Mouse (Mus musculus) C2C12 (cell line): Measurements from ENCODE around the gene Anxa8.

Experiments used
- CEBPB ChIP-seq: IDR thresholded peaks from one replicate; pipeline ENCODE4 v1.6.1; 2011; ENCODE audit warnings: low read depth, mild to moderate bottlenecking, control low read depth, moderate library complexity
- CTCF ChIP-seq: IDR thresholded peaks from one replicate; pipeline ENCODE4 v1.5.1; 2011; ENCODE audit not compliant: control insufficient read depth, insufficient read depth, insufficient read length
- FOSL1 ChIP-seq: IDR thresholded peaks from one replicate; pipeline ENCODE4 v1.8.0; 2011; ENCODE audit warnings: mild to moderate bottlenecking, low read length; ENCODE audit not compliant: poor library complexity, insufficient read depth, severe bottlenecking
- MAX ChIP-seq: IDR thresholded peaks from one replicate; pipeline ENCODE4 v1.6.1; 2011; ENCODE audit warnings: mild to moderate bottlenecking, control low read depth
- MYOG ChIP-seq: IDR thresholded peaks from one replicate; pipeline ENCODE4 v1.6.1; 2011; ENCODE audit not compliant: control insufficient read depth, insufficient read length; ENCODE audit errors: extremely low read depth
- USF1 ChIP-seq: IDR thresholded peaks from one replicate; pipeline ENCODE4 v1.6.1; 2011; ENCODE audit warnings: low read depth, mild to moderate bottlenecking, control low read depth, moderate library complexity

DNA sequence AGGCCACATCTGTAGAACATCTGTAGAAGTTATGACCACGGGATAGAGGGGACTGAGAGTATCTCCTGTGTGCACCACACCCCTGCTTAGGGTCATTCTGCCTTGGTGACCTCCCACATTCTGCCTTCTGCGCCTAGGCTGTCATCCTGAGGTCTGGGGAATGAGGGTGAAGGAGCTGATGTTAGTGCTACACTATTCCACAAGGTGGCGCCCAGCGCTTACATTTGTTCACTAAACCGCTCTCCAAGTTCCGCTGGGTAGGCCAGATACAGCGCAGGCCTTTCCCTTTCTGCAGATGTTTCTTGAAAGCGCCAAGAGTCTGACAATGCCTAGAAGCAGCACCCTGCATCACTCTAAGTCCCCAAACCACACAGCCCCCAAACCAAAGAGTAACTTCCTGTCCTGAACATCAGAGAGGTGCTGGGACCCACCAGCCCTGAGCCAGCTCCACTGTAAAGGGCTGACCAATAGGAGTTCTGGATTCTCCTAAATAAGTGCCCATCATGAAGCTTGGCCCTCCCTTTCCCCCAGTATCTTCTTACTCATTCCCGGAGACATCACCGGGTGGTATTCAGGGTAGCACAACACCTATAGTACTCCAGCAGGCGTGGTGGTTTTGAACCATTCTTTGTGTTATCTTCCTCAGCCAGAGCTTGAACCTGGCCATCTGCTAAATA lies 5.3 kb upstream of the Anxa8 start:
- TF ChIP-seq CTCF (peak; percentile 79), USF1 (no peak), MAX (no peak), MYOG (no peak), CEBPB (no peak), FOSL1 (no peak)
